Mouse (Mus musculus) 3134 (cell line): Measurements from ENCODE around the gene Ckm.

Experiments
- DNase-seq: peaks from one replicate; pipeline ENCODE4 v3.0.0-alpha.2; 2011; ENCODE audit warnings: low spot score; ENCODE audit not compliant: insufficient read length; ENCODE audit errors: extremely low read depth

The Ckm gene

GRCm38 (mm10) chr7:19404476-19404875, at the start of gene Ckm:
Gene Ckm, plus strand, starts transcription at chr7:19404776.
- no peak for DNase-seq

DNA sequence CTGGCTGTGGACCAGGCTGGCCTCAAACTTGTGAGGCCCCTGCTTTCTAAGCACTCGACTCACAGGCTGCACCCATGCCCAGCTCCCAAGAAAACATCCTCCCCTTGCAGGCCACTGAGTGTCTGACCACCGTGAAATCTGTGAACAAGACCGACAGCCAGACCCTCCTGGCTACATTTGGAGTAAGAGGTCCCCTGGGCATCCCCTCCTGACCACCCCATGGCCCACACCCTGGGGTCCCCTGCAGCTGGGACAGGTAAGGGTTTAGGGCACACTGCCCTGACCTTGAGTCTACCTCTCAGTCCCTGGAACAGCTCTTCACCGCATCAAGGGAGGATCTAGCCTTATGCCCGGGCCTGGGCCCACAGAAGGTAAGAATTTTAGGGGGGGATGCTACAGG, 49.6 kb upstream of the Ckm start:
- no peak for DNase-seq

DNA sequence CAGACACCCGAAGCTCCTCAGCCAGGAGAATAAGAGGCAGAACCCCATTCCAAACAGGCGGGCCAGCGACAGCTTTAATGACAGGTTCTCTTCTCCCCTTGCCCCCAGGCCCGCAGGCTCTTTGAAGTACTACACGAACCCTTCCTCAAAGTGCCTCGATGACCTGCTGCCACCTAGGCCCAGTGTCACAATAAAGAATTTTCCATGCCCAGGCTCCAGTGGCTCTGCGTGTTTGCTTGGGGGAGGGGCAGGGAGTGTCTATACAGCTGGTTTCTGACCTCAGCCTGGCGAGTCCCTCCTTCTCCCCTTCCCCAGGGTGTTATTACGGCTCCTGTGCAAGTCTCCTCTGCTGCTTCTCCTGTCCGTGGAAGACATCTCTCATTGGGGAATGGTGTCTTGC, 48.3 kb upstream of the Ckm start:
- no peak for DNase-seq

- no peak for DNase-seq
These were observed 46.9 kb upstream of the Ckm start for GRCm38 (mm10) chr7:19357381-19358375.

DNA sequence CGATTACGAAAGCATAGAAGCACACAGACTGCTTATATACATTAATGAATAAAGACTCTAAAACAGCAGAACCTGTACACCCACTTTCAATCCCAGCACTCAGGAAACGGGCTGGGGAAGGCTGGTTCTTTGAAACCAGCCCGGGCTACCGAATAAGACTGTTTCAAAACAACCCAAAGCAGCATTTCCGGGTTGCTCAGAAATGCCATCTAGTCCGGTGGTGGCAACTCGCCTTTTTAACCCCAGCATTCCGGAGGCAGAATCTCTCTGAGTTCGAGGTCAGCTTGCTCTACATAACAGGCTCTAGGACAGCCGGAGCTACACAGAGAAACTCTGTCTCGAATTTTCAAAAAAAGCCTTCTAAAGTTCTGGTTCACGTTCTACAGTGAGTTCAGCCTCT, 45.9 kb upstream of the Ckm start:
- no peak for DNase-seq

GRCm38 (mm10) chr7:19359299-19359891, 45.2 kb upstream of the Ckm start, which contains the start of the genes Cd3eap and Ppp1r13l:
Gene Cd3eap, minus strand, starts transcription at chr7:19359483.
Gene Ppp1r13l, plus strand, starts transcription at chr7:19359749.
- peak; percentile 80 for DNase-seq

GRCm38 (mm10) chr7:19359892-19360641, 44.5 kb upstream of the Ckm start:
- peak; percentile 94 for DNase-seq

DNA sequence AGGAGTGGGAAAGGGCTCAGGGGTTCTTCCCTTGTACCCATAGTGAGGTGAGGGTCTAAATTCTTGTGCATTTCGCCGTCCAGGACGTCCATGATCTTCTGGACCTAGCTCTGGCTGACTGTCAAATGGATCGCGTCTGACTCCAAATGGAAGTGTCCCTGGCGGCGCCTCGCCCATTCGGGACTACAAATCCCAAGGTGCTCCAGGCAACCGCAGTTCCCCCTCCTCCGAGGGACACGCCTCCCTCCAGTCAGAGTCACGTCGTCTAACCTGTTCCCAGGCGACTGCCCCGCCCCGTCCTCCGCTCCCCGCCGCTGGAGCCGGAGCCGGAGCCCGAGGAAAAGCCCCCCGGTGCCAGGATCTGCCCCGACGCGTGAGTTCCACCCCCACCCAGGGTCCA, 43.6 kb upstream of the Ckm start:
- peak; percentile 90 for DNase-seq

- peak; percentile 75 for DNase-seq
These were observed 42.9 kb upstream of the Ckm start for GRCm38 (mm10) chr7:19361720-19362119.

- no peak for DNase-seq
These were observed 42.3 kb upstream of the Ckm start for GRCm38 (mm10) chr7:19362276-19362675.

DNA sequence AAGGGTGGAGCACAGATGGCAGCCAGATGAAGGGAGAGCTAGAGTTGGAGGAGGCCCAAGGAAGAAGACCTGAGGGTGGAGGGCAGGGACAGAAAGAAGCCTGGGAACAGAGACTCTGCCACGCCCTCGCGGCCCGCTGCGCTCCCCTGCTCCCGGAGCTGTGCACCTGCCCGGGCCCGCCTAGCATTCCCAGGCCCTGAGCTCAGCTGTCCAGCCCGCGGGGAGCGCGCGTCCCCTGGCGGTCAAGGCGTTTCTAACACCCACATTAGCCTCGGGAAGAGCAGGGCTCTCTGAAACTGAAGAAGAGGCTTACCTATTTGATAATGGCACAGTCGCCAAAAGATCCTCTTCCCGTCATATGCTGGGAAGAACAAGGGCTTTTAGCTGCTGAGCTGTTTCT, 40.7 kb upstream of the Ckm start:
- DNase-seq, result peak; percentile 77

- DNase-seq, result no peak
These were observed 39.2 kb upstream of the Ckm start for GRCm38 (mm10) chr7:19365376-19365775.

- no peak for DNase-seq
These were observed 36.2 kb upstream of the Ckm start for GRCm38 (mm10) chr7:19368380-19368779.

- DNase-seq, result no peak
These were observed 34.7 kb upstream of the Ckm start for GRCm38 (mm10) chr7:19369823-19370425.

- no peak for DNase-seq
These were observed 31.2 kb upstream of the Ckm start for GRCm38 (mm10) chr7:19373367-19373766.

DNA sequence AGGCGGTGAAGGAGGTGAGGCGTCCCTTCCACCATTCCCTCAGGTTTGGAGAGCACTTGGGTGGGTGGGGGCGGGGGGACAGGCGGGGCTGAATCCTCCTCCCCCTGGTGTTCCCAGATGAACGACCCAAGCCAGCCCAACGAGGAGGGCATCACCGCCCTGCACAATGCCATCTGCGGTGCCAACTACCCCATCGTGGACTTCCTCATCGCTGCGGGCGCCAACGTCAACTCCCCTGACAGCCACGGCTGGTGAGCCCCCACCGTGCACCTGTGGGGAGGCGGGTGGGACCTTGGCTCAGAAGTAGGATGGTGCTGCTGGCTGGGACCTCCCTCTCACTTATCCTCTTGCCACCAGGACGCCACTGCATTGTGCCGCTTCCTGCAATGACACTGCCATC, 29.2 kb upstream of the Ckm start:
- no peak for DNase-seq

GRCm38 (mm10) chr7:19376019-19376418, 28.6 kb upstream of the Ckm start:
- no peak for DNase-seq

DNA sequence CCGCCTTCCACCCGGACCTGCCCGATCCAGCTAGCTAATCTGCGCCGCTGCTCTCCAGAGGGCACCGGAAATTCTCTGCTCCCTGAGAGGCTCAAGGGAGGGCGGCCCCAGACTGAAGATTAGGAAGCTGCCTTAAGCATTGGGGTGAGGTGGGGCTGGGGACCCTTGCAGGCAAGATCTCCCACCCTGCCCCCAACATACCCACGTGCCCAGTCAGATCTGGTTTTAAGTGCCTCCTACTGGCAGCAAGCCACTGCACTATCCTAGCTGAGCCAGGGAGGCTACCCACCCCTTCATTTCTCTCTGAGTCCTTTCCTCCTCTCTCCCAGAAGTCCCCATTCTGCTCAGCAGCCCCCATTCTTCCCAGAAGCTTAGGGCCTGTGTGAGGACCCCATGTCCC, 26.5 kb upstream of the Ckm start:
- no peak for DNase-seq

- peak; percentile 96 for DNase-seq
These were observed 23.0 kb upstream of the Ckm start, which contains the start of gene Ercc2 for GRCm38 (mm10) chr7:19381377-19382165. Gene Ercc2, plus strand, starts transcription at chr7:19382010.

DNA sequence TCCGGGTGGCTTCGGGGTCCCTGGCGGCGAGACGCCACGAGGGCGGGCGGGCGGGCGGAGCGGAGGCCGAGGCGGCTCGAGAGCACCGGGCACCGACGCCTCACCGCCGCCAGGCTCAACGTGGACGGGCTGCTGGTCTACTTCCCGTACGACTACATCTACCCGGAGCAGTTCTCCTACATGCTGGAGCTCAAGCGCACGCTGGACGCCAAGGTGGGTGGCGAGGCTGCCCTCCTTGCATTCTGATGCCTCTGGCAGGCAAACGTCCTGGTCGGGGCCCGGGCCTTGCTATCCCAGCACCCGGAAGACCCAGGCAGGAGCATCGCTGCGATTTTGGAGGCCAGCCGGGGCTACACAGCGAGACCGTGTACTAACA, 22.4 kb upstream of the Ckm start:
- DNase-seq, result no peak
